Mouse (Mus musculus) ovary, adult 18-20 months (tissue): Measurements from ENCODE around the gene Tatdn3.

Source experiments
- DNase-seq: peaks from one replicate; pipeline ENCODE4 v3.0.0; 2022; ENCODE audit warnings: low spot score, mixed read lengths

Tatdn3 gene

DNA sequence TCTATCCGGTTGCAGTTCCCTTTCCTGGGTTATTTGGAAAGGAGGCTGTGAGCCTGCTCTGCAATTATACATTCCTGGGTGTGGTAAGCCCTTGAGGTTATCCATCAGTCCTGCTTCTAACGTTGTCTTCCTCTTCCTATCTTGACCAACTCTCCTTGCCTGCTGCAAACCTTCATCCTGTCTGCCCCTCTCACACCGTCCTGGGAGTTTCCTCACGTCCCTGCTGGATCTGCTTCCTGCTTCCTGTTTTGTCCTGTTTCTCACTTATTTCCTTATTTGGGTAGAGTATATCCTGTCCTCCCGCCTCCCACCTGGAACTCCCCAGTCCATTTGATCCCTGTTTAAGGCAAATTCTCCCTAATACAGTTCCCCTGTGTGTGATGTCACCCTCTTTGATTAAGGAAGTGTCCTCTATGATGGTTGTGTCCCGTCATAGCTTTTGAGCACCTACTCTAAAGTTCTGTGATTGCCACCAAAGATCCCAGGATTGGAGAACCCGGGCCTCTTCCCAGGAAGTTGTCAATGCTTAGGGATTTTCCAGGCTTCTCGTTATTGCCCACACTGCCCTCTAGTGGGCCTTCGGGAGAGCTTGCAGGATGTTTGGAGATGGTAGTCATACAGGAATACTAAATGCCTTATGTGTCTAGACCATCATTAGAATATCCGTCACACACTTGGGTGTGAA, 12.6 kb upstream of the Tatdn3 start:
- no peak for DNase-seq

DNA sequence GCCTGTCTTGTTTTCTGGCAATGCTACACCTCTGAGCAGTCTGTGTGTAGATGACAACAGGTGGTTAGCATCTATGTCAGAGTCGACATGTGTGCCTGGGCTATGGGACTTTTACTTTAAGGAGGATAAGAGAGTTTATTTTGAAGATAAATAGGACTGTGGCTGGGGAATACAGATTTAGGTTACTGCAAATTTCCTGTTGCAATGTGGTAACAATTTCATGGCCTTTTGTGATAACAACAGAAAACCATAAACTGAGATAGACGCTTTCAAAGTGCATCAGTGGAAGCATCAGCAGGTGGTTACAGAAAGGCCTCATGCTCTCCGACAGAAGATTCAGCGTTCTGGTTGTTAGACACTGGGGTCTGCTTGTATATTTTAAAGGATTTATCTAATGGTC, 10.8 kb upstream of the Tatdn3 start:
- no peak for DNase-seq

DNA sequence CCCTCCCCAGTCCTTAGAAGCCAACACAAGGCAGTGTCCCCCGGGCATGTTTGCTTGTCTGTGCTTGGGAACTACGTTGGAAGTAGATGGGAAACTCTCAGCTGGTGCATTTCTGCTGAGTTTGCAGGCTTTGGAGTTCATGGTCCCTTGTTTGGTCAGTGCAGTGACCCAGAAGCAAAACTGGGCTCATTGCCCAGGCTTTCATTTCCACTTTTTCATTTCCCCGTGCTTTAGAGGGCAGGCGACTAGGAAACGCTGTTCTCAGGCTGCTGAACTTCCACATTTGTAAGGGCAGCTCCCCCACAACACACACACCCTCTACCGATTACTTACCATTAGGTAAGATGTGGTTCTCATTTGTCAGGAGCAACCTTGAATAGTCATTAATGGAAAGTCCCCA, 10.3 kb upstream of the Tatdn3 start:
- DNase-seq = peak; percentile 28

DNA sequence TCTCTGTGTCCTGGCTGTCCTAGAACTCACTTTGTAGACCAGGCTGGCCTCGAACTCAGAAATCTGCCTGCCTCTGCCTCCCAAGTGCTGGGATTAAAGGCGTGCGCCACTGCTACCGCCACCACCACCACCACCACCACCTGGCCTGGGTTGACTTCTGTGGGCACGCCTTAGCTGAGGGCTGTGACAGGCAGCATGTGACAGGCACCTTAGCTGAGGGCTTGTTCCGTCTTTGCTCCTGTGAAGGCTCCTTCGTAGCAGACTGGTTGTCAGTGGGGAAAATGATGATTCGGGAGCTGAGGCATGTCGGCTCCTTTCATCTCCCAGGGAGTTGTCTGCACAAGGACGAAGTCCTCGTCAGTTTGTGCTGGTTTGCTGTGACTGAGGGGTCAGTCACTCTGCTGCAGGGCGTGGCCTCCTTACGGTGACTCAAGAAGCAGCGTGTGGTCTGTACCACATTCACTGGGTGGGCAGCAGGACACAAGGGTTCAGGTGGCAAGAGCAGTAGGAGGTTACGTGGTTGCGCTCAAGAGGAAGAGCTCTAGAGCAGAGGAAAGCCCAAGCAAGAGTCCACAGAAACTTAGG, 9.7 kb upstream of the Tatdn3 start:
- DNase-seq = no peak

DNA sequence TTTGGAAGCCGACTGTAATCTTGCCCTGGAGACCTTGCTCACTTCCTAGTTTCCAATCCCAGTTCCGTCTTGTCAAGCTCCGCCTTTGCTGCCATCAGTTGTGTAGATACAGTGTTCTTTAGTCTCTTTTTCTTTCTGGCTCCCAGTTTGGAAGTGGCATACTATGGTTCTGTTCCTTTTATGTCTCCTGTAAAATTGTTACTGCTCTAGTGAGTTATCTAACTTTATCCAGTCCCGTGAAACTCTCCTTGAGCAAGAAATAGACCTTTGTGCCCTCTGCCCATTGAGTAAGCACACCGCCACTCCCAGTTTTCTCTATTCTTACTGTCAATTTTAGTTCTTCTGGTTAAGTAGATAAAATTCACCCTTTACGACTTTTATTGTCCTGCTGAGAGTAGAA, 8.9 kb upstream of the Tatdn3 start:
- no peak for DNase-seq

DNA sequence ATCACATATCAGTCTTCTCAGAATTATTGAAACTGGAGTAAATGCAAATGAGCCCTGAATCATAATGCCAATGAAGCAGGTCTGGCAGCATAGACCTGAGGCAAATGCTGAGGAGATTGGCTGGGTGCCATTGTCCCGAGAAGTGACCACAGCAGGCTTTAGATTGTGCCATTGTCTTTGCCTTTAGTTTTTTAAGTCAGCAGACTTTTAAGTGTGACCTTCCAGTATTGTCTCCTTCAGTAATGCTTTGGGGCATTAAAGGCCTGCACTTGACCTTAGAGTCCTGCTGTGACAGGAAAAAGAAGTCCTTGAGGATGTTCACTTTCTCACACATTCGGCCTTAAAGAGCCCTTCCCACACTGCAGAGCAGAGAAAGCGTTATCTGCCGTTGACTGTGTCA, 7.5 kb upstream of the Tatdn3 start:
- DNase-seq = no peak

DNA sequence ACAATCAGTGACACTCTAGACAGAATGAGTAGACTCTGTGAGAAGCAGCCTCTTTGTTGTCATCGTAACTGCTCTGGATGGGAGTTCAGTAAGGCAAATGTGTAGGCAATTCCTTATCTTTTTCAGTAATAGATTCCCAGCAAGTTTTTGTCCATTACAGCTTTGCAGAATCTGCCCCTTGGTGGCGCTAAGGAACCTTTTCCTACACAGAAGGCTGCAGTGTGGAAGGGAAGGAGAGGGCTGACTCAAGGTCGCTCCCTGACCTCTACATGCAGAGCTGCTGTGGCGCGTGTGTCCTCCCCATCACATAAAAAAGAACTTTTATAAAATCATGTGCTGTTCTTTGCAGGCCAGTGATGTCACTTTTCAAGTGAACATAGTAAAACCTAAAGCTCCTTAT, 5.6 kb upstream of the Tatdn3 start:
- no peak for DNase-seq

DNA sequence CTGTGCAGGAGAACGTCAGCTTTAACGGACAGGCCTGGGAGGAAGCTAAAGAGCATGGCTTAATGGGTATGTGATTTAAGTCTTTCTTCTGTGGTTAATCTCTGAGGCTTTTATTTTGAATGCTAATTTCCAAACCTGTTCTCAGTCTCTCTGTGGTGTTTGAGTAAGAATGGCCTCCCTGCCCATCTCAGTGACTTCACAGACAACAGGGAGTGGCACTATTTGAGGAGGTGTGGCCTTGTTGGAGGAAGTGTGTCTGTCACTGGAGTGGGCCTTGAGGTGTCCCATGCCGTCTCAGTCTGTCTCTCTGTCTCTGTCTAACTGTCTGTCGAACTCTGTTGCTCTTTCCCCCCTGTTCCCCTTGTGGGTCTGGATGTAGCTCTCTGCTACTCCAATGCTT, 2.5 kb upstream of the Tatdn3 start:
- no peak for DNase-seq

DNA sequence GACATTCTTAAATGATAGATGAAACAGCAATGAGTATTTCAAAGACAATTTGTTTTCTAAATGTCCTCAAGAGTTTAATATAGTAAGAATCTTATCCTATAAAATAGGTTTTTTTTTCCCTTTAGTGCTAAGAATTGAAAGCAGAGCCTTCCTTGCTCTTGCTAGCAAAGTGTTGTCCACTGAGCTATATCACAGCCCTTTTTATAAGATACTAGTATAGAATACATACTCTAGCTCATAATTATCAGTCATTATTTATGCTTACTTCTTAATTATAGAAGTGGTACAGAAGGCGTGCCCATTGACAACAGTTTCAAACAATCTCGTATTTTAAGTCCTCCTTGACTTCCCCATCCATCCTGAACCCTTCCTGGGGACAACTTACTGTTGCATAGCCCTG, 1.8 kb upstream of the Tatdn3 start:
- no peak for DNase-seq

DNA sequence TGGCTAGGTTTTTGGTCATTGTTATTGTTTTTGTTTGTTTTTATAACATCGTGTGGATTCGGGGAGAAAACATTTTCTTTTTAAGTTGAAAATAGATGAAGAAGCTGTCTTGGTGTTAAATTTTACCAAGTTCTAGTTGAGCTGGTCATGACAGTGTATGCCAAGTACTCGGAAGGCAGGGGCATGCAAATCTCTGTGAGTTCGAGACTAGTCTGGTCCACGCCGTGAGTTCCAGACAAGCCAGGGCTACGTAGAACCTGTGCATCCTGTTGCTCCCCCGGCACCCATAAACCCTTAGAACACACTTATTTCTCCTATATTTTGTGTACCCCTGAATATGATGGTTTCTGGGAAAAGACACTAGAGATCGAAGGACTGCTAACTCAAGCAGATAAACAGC, 968 bp upstream of the Tatdn3 start:
- DNase-seq = no peak

DNA sequence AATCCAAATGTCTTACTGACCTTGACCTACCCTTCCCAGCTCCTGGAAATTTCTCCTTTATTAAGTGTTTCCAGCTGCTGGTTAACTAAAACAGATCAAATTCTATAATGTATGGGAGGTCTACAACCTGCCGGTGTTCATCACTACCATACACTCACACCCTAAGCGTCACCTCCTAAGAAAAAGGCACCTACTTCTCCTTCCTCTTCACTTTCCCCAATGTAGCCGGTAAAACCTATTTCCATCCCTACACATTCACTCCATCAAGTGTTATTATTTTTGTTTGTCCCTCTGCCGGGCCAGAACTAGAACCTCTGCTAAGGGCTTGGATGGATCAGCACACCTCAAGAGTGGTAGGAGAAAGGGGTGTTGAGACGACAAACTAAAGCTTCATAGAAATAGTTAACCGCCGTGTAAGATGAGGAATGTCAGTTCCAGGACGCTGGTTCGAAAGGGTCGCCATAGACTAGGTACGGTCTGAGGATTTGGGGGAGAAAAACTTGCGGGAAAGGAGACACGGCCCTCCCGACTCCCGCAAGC, 421 bp downstream of the Tatdn3 start:
- no peak for DNase-seq

DNA sequence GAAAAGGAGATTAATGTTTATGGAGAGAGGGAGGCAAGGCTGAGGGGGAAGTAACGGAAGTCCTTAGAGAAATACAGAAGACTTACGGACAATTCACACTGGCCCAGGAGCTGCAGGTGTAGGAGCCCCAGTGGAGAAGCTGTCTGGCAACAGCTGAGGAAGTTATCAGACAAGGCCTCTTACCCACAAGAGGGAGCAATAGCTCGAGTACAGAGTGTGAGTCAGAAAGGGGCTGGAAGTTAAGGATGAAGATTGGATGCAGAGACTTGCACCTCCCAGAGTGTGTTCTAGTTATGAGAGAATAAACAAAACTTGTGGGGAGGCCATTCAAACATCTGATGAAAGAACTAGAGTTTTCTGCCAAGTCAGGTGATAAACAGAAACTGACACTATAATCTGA, 5.3 kb downstream of the Tatdn3 start:
- DNase-seq = no peak

DNA sequence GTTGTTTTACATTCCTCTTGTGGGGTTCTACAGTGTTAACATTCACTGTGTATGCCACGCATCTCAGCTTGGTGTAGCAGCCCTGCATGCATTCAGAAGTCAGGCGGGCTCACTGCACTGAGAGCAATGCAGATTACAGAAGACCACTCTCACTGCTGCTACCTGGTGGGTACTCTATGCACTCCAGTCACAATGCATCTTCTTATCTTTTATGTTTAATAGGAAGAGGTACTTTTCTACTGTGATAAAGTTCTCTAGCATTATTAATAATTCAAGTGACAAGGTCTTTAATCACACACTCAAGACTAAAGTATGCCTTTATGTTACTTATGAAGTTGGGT, 7.2 kb downstream of the Tatdn3 start:
- no peak for DNase-seq

DNA sequence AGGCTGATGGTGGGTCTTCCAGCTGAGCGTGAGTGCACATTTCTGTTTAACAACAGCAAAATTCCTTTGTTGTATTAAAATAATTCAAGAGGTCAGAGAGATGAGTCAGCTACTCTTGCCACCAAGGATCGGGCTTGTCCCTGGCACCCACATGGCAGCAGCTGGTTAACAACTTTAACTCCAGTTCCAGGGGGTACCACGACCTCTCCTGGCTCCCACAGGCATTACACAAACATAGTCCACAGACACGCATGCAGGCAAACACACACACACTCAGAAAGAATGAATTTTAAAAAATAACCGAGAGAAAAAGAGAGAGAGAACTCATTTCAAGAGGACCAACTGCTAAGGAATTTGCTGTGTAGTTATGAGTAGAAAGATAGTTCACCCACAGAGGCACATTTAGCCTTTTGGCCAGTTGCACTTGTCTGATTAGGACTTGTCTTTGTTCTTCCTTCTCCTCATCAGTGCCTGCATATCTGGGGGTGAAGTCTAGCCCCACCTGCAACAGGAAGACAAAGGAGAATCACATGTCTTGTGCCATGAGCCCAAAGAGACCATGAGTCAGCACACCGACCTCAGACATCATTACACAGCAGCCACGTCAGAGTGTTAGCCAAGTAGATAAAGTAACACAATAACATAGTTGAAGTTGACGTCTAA, 7.7 kb downstream of the Tatdn3 start:
- no peak for DNase-seq

DNA sequence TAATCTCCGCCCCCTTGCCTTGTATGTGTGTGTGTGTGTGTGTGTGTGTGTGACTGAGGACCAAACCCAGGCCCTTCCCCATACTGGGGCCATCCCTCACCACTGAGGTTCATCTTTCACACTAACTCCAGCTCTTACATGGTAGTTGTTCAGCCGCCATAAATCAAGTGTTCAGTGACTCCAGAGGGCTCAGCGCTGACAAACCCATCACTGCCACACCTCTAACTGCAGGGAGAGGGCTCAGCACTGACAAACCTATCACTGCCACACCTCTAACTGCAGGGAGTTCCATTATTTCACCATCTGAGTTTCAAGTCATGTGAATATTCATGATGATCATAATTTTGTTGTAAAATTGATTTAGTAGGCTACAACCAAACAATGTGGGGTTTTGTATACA, 9.2 kb downstream of the Tatdn3 start:
- DNase-seq = no peak

DNA sequence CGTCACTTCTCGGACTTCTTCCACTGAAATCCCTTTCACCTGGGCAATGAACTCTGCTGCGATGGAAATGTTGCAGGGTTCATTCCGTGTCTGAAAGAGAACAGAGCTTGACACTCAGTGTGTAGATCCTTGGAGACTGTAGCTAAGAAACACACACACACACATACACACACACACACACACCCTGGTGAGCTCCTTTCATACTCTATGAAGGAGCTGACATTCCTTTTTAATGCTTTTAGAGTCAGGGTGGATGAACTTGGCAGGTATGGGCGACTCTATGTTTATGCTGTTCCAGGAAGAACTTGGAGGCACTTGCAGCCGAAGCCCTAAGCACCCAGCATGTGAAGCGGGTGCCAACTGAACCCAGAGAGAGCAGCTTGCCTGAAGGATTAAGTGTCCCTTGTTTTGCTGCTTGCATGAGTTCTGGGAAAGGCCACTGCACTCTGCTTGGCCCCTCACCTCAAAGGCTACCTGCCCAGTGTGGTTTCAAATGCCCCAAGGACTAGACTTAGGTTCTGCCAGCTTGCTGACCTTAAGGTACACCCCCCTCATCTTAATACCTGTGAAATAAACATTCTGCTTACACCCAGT, 16.4 kb downstream of the Tatdn3 start:
- no peak for DNase-seq

DNA sequence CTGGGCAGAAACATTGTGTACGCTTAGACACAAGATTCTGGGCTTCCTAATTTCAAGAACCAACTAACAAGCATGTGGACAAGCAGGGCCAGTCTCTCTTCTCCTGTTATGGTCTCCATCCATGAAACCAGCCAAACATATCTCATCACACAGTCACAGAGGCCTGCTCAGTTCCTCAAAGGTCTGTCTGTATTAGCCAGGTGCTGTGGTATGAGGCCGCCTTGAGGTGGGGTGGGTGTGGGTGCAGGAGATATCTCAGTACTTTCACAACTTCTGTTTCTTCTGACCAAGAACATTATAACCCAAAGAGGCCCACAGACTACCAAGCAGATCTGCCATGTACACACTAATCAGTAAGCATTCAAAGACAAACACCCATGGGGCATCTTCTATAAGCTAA, 17.5 kb downstream of the Tatdn3 start:
- no peak for DNase-seq

DNA sequence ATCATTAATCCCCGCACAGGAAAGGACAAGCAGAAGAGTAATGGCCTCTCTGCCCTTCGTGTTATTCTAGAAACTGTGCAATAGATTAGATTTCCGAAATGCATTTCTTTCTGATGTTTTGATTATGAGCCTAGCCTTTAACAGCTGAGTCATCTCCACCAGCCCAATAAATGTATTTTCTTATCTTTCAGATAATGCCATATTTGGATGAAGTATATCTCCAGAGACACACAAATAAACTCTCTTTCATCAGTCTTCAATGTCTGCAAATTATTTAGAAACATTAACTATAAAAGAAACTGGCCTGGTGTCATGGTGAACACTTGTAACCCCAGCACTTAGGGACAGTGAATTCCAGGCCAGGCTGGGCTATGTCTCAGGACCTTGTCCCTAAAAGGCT, 20.0 kb downstream of the Tatdn3 start:
- DNase-seq = no peak

DNA sequence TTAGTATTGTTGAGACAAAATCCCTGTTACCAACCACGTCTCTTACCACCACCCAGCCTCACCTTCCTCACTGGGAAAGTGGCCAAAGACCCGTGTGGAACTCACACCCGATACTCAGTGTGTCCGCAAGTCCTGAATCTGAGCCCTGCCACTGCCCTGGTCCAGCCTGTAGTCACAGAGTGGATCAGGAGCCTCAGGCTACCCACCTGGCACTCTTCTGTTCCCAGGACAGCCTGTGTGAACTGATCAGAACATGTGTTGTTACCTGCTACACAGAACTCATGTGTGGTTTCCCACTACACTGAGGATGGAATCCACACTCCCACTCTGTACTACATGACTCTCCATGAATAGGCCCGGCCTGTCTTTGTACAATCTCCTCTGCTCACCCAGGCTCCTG, 20.6 kb downstream of the Tatdn3 start:
- no peak for DNase-seq

DNA sequence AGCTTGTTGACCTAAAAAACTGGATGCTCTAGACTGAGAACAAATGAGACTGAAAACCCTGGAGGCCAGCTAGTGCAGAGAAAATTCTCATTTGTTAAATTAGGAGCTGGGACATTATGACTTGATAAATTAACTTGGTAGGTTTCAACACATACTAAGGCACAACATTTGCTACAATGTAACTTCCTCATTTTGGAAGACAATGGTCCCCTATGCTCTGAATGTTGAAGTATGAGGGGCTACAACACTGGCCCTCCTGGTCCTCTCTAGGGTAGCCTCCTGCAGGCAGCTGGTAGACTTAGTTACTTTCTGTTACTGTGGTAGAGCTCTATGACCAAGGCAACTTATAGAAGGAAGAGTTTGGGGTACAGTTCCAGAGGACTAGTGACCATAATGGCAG, 21.4 kb downstream of the Tatdn3 start:
- no peak for DNase-seq

DNA sequence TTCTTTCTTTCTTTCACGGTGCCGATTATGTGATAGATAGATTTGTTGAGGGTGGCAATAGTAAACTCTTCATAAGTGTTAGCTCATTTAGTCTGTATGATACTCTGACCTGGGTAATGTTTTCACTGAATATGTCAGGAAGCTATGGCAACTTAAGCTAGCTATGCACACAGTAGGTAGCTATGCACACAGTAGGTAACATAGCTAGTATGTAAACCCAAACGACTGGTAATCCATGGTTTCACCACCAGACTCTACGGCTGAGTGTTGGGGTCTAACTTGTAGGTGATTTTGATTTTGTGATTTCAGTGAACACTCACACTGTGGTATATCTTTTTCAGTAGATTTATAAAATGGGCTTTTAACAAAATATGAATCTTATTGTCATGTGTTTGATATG, 24.7 kb downstream of the Tatdn3 start:
- no peak for DNase-seq

DNA sequence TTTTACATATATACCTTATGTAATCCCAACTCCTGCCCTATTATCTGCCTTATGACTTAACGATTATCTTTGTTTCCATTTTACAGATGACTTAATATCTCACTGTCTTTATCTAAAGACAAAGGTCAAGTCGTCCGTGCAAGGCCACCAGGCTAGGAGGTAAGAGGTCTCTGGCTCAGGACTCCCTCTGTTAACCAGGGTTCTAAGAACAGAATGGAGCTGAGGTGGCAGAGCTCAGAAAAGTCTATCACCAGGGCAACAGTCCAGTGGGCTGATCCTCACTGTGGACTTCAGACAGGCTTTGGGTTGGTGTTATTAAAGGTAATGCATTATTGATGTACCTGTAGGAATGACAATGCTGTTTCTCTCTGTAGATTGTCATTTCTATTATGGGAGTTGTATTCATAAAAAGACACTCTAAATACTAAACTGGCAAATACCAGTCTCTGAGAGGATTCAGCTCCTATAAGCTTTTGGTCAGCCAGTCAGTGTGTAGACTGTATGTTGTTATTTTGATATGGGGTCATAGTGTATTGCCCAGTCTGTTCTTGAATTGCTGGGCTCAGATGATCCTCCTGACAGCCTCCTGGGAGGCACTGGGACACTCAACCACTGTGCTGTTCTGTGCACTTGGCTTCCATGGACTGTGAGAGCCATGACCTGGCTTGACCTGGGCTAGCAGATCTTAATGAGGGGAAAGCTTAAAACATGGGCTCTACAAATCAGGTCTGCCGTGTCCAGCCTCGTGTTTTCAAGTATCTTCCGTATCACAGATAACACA, 26.0 kb downstream of the Tatdn3 start, which contains the start of gene Spata45:
Spata45 (plus strand) TSS at position 86 of the 781 bp plus-strand sequence.
- no peak for DNase-seq
